Mouse (Mus musculus) bone marrow macrophage, adult 2 months (primary cell): ENCODE data around the gene Ube2l3.

ENCODE experiments used
- CTCF ChIP-seq: IDR thresholded peaks from 2 replicates; pipeline ENCODE4 v1.5.1; 2012; ENCODE audit warnings: low read depth, mild to moderate bottlenecking, low read length, moderate library complexity
- POLR2A ChIP-seq: IDR thresholded peaks from 2 replicates; pipeline ENCODE4 v1.6.1; 2012; ENCODE audit warnings: mild to moderate bottlenecking, low read depth, low read length, borderline replicate concordance

DNA sequence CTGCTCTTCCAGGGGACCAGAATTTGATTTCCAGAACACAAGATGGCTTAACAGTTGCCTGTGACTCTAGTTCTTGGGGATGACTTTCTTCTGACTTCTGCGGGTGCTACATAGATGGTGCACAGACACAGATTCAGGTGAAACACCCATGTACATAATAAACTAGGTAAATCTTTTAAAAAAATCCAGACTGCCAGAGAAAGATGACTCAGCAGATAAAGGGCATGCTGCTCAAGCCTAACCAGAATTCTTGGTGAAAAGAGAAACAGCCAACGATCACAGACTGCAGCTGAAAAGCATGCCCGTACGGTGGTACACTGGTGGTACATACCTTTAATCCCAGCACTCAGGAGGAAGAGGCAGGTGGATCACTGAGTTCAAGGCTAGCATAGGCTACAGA lies 8.6 kb downstream of the Ube2l3 start:
- TF ChIP-seq POLR2A, result no peak
- TF ChIP-seq CTCF, result no peak
